Mouse (Mus musculus) CD8-positive naive resting alpha-beta T cell, adult 2 months (primary cell): ENCODE results near the gene Zcchc18.
A peak's percentile ranks its signal among the peaks of the same experiment; 100 is the strongest.
"Not testable (repeated sequence)": the region's sequence is repeated elsewhere in the genome, so short reads cannot be mapped to it uniquely, and the experiment has no call there.

ENCODE experiments used
- DNase-seq, 2 experiments: peaks; one replicate each; pipeline ENCODE4 v3.0.0; 2022; ENCODE audit warnings: low read depth in 2 of 2, low spot score in 2 of 2

The Zcchc18 gene

GRCm38 (mm10) chrX:136992978-136993547, at the start of gene Zcchc18:
Gene Zcchc18 (plus strand): TSS chrX:136993155.
- DNase-seq, result peak; percentile 42 to 50

DNA sequence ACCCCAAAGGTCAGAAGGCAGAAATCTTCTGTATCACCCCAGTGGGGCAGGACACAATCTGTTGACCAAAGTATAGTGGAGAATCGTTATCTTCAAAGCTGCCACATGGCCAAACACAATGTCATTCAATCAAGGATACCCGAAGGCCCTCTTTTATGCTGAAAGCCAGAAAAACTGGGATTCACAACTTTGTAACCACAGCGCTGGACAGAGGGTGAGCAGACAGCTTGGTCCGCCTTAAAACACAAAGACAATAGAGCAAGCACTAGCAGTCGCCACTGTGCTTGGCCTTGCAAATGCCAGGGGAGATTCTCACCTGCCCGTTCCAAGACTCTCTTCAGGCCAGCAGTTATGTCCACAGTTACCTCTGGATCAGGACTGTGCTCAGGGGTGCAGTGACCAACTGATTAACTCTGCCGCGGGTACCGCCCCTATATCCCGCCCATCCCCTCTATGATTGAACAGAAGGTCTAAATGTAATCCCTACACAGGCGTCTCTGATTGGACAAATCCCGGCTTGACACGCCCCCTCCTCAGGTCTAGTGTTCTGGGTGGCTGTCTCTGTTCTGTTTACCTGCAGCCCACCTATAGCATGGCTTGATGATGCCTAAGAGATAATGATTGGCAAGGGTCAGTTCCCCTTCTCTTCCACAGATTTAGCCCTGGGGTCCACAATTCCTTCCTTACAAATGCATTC, 35.2 kb upstream of the Zcchc18 start:
- DNase-seq, result peak in 1 of 2 experiments; percentile 54

DNA sequence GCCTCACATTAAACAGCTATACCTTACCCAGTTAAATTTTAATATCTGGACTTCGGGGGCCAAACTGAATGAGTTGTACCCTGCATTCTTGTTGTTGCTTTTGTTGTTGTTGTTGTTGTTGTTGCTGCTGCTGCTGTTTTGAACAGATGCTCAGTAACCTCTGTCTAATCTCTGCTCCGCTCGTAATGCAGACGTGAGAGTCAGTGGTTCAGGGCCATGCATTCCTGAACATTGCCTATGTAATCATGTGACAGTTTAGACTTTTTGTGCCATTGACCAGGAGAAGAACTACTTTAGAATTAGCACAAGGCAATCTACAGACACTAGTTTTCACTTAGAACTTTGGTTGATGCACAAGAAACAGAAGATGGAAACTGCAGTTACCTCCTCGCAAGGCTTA, 34.7 kb upstream of the Zcchc18 start:
- DNase-seq, result not testable (repeated sequence)

DNA sequence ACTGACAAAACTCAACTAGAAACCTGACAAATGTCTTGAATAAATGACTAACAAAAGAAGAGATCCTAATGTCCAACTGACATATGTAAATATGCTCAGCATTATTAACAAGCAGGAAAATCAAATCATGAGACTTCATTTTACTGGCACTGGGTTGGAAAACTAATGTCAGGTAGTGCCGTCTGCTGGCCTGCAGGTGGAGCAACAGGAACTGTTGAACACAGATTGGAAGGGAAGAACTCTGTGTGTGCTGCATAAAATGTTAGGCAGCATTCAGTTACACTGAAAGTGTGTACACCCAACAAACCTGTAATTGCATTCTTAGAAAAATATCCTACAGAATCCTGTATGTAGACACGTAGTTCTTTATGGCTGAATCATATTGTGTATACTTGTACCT, 33.3 kb upstream of the Zcchc18 start:
- DNase-seq, result no peak

GRCm38 (mm10) chrX:136975397-136975796, 17.6 kb upstream of the Zcchc18 start, which contains the start of gene Tmsb15b2:
Gene Tmsb15b2 (minus strand): TSS chrX:136975497.
- DNase-seq, result not testable (repeated sequence)

DNA sequence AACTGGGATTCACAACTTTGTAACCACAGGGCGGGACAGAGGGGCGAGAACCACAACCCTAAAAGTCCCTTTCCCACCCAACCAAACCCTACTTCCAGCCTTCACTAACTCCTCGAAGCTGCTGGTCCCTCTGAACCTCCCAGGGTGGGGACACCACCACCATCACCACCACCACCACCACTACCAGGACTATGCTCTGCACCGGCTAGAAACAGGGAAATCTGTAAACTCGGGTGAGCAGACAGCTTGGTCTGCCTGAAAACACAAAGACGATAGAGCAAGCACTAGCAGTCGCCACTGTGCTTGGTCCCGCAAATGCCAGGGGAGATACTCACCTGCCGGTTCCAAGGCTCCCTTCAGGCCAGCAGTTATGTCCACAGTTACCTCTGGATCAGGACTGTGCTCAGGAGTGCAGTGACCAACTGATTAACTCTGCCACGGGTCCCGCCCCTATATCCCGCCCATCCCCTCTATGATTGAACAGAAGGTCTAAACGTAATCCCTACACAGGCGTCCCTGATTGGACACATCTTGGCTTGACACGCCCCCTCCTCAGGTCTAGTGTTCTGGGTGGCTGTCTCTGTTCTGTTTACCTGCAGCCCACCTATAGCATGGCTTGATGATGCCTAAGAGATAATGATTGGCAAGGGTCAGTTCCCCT, 16.4 kb upstream of the Zcchc18 start, which contains the start of the genes Tmsb15l and Tmsb15b1:
TSS of gene Tmsb15l (minus strand) at position 446 of the 661 bp plus-strand sequence.
TSS of gene Tmsb15b1 (minus strand) at position 451 of the 661 bp plus-strand sequence.
- peak; percentile 43 to 50 for DNase-seq

DNA sequence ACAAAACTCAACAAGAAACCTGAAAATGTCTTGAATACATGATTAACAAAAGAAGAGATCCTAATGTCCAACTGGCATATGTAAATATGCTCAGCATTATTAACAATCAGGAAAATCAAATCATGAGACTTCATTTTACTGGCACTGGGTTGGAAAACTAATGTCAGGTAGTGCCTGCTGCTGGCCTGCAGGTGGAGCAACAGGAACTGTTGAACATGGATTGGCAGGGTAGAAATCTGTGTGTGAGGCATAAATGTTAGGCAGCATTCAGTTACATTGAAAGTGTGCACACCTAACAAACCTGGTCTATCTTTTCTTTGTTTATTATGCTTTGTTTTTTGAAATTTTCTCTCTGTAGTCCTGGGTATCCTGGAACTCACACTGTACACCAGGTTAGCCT, 14.3 kb upstream of the Zcchc18 start:
- DNase-seq, result no peak

DNA sequence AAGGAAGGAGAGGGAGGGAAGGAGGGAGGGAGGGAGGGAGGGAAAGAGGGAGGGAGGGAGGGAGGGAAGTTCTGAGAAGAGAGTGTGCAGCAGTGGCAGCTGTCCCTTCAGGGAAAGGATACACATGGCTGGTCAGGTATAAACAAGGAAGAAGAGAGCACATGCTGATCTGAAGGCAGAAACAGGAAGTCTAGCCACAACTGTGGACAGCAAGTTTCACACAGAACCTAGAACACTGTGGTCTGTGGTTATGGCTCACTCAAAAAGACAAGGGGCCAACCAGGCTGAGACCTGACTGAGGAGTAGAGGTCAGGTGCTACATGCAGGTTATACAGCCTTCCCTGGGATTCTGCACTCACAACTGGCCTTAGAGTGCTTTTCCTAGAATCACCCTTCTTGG, 6.9 kb upstream of the Zcchc18 start:
- no peak for DNase-seq

GRCm38 (mm10) chrX:136991274-136991673, 1.7 kb upstream of the Zcchc18 start:
- DNase-seq, result no peak

- DNase-seq, result no peak
These were observed 577 bp upstream of the Zcchc18 start for GRCm38 (mm10) chrX:136992191-136992965.

DNA sequence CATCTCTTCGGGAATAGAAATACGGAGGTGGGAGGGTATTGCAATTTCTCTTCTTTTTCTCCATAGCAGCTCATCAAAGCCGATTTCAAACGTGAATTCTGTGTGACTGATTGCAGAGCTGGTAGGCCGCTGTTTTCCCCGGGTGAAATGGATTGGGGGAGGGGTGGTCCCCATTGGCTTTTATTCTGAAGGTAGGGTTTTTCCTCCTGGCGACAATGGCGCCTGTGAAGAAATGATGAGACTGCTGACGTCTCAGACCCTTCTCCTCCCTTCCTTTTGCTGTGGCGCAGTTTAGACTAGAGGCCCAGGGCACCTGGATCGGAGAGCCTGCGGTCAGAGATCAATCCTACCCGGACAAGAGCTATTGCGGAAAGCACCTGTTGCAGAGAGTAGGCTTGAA, 686 bp downstream of the Zcchc18 start:
- no peak for DNase-seq

- no peak for DNase-seq
These were observed 3.3 kb downstream of the Zcchc18 start for GRCm38 (mm10) chrX:136996256-136996655.

DNA sequence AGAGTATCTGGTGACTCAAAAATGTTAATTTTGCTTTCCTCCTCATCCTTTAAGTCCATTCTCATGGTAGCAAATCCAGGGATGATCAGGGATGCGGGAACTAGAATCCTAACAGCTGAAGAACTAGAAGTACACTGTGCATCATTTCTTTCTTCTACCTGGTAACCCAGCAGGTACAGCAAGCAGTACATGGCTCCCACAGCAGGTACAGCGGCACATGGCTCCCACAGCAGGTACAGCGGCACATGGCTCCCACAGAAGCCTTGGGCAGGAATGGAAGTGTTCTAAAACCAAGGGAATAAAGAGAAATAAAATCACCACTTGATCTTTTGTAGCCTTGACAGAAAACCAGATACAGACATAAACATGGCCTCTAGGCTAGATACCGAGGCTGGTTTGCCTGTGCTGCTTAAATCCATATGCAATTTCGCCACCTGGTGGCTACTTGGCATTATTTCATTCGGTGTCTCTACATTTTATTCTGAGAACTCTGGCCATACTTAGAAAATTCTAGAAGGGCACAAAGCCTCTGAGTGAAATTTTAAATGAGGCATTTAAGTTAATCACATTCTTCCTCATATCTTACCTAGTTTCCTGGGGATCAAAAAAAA, 22.2 kb downstream of the Zcchc18 start:
- peak; percentile 23 to 48 for DNase-seq

DNA sequence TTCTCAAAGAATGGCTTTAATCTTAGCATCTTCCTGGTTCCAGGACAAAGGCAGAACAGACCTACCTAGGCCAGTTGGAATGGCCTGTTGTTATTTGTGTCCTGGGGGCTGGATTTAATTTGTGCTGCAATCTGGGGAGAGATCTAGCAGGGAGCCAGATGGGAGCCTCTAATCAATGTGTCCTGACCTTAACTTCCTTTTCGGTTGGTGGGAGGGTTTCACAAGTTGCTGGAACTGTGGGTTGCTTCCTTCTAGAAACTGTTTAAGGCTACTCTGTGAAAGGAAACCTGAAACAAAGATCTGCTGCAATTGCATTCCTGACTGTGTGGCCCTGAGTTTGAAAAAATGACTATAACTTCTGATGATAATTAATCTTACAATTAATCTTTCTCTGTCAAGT, 24.7 kb downstream of the Zcchc18 start:
- no peak for DNase-seq

DNA sequence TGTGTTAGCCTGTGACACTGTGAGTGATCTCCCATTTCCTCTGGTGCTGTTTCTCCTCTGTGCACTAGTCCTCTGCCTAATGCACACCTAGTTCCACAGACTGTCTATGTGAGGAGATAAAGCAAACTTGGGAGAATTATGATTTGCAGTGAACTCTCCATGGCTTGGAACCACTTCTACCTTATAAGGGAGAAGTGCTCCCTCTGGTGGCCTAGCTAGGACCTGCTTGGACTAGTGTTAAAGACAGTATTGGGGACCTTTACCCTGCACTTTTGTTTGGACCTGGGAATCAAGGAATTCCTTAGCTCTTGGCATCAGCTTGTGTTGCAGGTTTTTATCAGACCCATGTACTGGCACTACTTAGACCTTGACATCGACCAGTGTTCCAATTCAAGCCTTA, 26.4 kb downstream of the Zcchc18 start:
- peak; percentile 40 to 56 for DNase-seq

DNA sequence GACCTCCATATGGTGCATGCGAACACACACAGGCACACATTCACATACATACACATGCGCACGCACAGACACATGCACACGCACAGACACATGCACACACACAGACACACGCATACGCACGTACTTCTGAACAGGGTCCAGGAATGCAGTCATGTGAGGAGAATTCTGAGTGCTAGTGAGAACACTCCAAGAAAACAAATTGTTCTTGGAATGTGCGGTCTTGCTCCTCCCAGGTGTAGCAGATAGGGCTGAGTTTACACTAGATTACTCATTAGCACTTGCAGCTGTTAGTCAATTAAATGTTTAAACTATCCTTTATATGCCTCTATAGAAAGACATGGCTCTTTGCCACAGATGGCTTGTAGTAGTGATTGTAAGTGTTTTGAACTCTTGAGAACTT, 38.0 kb downstream of the Zcchc18 start:
- DNase-seq, result no peak

- no peak for DNase-seq
These were observed 38.8 kb downstream of the Zcchc18 start for GRCm38 (mm10) chrX:137031726-137032125.

DNA sequence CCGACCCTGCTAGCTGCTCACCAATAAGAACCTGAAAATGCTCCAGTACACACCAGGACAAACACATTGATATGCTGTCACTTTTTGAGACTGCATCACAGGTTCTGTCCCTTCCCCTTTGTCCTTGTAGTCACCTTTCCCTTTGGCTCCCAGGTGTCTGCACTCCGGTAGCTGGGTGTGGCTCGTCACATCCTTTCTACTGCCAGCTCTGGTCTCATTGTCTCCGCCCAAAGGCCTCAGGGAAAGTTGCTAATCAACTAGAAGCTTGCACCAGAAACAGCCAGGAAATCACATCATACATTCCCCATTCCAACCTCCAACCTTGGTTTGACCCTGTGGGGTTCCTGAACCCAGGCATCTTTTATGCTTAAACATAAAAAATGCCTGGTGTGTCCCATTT, 41.4 kb downstream of the Zcchc18 start:
- DNase-seq, result no peak

DNA sequence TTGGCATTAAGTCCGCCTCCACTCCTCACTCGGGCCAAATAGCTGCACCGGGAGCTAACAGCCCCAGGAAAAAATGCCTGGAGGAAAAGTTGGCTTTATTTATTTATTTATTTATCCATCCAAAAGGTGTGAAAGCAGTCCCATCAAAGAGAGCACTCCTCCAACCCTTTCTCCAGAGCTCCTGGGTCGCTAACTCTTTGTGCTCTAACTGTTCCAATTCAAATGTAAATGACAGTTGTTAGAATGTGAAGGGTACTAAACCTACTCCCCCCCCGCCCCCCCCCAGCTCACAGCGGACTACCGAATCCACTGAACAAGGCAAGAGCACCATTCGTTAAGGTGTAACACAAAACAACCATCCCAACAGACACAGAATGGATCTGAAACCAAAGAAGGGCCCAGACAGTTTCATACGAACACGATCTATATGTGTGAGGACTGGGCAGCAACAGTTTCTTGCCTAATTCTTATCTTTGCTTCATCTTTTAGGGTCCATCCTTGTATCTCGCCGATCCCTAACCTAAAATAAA, 44.6 kb downstream of the Zcchc18 start:
- no peak for DNase-seq

DNA sequence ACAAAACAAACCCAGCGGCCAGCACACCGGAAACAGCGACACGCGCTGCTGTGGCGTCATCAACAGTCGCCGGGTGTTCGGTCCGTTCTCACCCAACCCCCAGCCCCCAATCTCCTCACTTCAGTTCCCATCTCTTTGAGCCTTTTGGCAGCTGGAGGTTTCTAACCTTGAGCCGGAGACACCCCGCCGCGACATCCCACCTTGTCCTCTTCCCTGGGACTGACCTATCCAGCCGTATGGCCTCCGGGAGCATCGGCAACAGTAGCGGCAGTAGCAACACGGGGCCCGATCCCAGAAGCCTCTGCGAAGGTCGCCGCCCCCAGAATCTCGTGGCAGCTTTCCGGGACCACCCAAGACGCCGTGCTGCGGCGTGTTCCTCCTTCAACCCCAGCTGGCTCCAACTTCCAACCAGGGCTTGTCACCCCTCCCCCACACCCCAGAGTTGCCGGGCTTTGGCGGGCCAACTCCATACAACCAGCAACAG, 45.1 kb downstream of the Zcchc18 start, which contains the start of gene Slc25a53:
TSS of gene Slc25a53 (minus strand) at position 303 of the 484 bp plus-strand sequence.
- peak; percentile 67 to 68 for DNase-seq
